Mouse (Mus musculus) left cerebral cortex, adult 18-20 months (tissue): ENCODE data around the gene Gm11060. TPM values are rescaled to one million over a fixed set of nuclear protein-coding genes. Genes with fewer than 3 reads are reported as not detected.

Experiments
- total RNA-seq, 2 experiments: library from RNA; stranded (reverse); gene quantifications; 2 replicates each; pipeline ENCODE4 v1.2.3; 2021

The Gm11060 gene
- total RNA-seq, 2 experiments from 2014 or later = not detected

Other genes with a start within 250 kb of the Gm11060 start
- gene Prrg4, start 242.1 kb upstream of the Gm11060 start, total RNA-seq = under 1 TPM; 0.56 to 0.68 TPM
- gene Ccdc73, start 224.2 kb upstream of the Gm11060 start, total RNA-seq = 1 to 10 TPM; 1.4 to 1.5 TPM
- gene Eif3m, start 74.9 kb upstream of the Gm11060 start, total RNA-seq = 10 to 100 TPM; 84.1 to 90.8 TPM
- under 1 TPM; 0.28 to 0.33 TPM for gene Wt1, start 34.5 kb downstream of the Gm11060 start, total RNA-seq
- not detected for gene Them7, start 132.3 kb downstream of the Gm11060 start, total RNA-seq